Mouse (Mus musculus) midbrain, embryonic 11.5 days (tissue): Measurements from ENCODE around the gene Wdr20. TPM values are rescaled to one million over a fixed set of nuclear protein-coding genes. Genes with fewer than 3 reads are reported as not detected.
"Not testable (repeated sequence)": the region's sequence is repeated elsewhere in the genome, so short reads cannot be mapped to it uniquely, and the experiment has no call there.

Experiments used
- ATAC-seq: fragments of 200-750 bp; cut with Nextera tagmentation; 2 replicates; pipeline ENCODE4 v1.8.0; 2017; ENCODE audit warnings: moderate TSS enrichment, moderate library complexity; ENCODE audit not compliant: low FRiP score
- DNase-seq: peaks from one replicate; pipeline ENCODE4 v3.0.0; 2015; ENCODE audit warnings: low spot score; ENCODE audit errors: missing footprints
- H3K27ac ChIP-seq: fragments of 300-500 bp; sonication (generic); 2 replicates; pipeline ENCODE4 v1.5.1; 2014; ENCODE audit warnings: low read depth, low read length
- H3K27me3 ChIP-seq: fragments of 300-500 bp; sonication (generic); 2 replicates; pipeline ENCODE4 v1.6.1; 2014; ENCODE audit warnings: mild to moderate bottlenecking, low read length, moderate library complexity, mixed read lengths; ENCODE audit not compliant: control insufficient read depth, insufficient read depth
- H3K36me3 ChIP-seq: fragments of 300-500 bp; sonication (generic); 2 replicates; pipeline ENCODE4 v1.6.1; 2014; ENCODE audit warnings: mild to moderate bottlenecking, low read length, moderate library complexity, mixed read lengths; ENCODE audit not compliant: control insufficient read depth, insufficient read depth
- H3K4me1 ChIP-seq: fragments of 300-500 bp; sonication (generic); 2 replicates; pipeline ENCODE4 v1.6.1; 2014; ENCODE audit warnings: low read length; ENCODE audit not compliant: control insufficient read depth, insufficient read depth
- H3K4me2 ChIP-seq: fragments of 300-500 bp; sonication (generic); 2 replicates; pipeline ENCODE4 v1.6.1; 2014; ENCODE audit warnings: mild to moderate bottlenecking, moderate library complexity
- H3K4me3 ChIP-seq: fragments of 300-500 bp; sonication (generic); 2 replicates; pipeline ENCODE4 v1.5.1; 2014; ENCODE audit warnings: low read depth, low read length
- H3K9ac ChIP-seq: fragments of 300-500 bp; sonication (generic); 2 replicates; pipeline ENCODE4 v1.6.1; 2014; ENCODE audit warnings: low read length
- H3K9me3 ChIP-seq: fragments of 300-500 bp; sonication (generic); 2 replicates; pipeline ENCODE4 v1.6.1; 2016; ENCODE audit warnings: low read length; ENCODE audit not compliant: control insufficient read depth
- WGBS: fragments of 180-500 bp; shearing (Covaris S2); extraction: QIAGEN DNeasy Blood & Tissue Kit; methylation state at CpG from one replicate; pipeline ENCODE4 v1.1.7; 2014; 5-methylcytosine and 5-hydroxymethylcytosine counted together
- polyA plus RNA-seq: library from polyadenylated mRNA; unstranded; fragments of >200 nt; fragmentation: Nextera tagmentation; extraction: Ambion mirVana; gene quantifications from 2 replicates; pipeline ENCODE4 v1.2.1, GENCODE M21; 2014

Wdr20 gene
- polyA plus RNA-seq, 1 experiment from 2014 or later = 22.9 TPM

GRCm38 (mm10) chr12:110698080-110698479 is 39.7 kb upstream of the Wdr20 start:
- ATAC-seq = no peak
- peak; percentile 14 for DNase-seq
- Histone ChIP-seq H3K27ac (no peak overlapping the region), H3K9me3 (no peaks in the 10 kb centered on the region), H3K27me3 (no peaks in the 10 kb centered on the region), H3K36me3 (0 out of 2 replicates have a peak, but pooled peaks cover 4% of the 10 kb centered on the region), H3K4me1 (peaks cover 9% of the 10 kb centered on the region), H3K4me2 (no peak overlapping the region), H3K9ac (no peak overlapping the region), H3K4me3 (no peak overlapping the region)
- 83% methylated on average over 1 of the region's 1 CpGs for WGBS

- Histone ChIP-seq H3K4me3 (no peak overlapping the region), H3K4me2 (no peak overlapping the region), H3K27me3 (no peaks in the 10 kb centered on the region), H3K36me3 (0 out of 2 replicates have a peak, but pooled peaks cover 4% of the 10 kb centered on the region), H3K9me3 (no peaks in the 10 kb centered on the region), H3K4me1 (peaks cover 9% of the 10 kb centered on the region), H3K9ac (peak overlapping the region; percentile 32), H3K27ac (no peak overlapping the region)
- DNase-seq (peak; percentile 82), ATAC-seq (no peak)
- 47% methylated on average over 15 of the region's 15 CpGs for WGBS
Observed at GRCm38 (mm10) chr12:110698523-110699170, 39.1 kb upstream of the Wdr20 start.

- Histone ChIP-seq H3K27me3 (no peaks in the 10 kb centered on the region), H3K4me3 (no peak overlapping the region), H3K9me3 (no peaks in the 10 kb centered on the region), H3K27ac (no peak overlapping the region), H3K36me3 (0 out of 2 replicates have a peak, but pooled peaks cover 4% of the 10 kb centered on the region), H3K4me2 (no peak overlapping the region), H3K4me1 (peaks cover 7% of the 10 kb centered on the region), H3K9ac (peak overlapping the region; percentile 32)
- peak; percentile 23 for DNase-seq
- ATAC-seq = no peak
- WGBS = 58% methylated on average over 2 of the region's 2 CpGs
Observed at GRCm38 (mm10) chr12:110699171-110699547, 38.6 kb upstream of the Wdr20 start.

- no peak overlapping the region for H3K4me3 ChIP-seq
- no peak for DNase-seq
- no peaks in the 10 kb centered on the region for H3K36me3 ChIP-seq
- H3K27me3 ChIP-seq = no peaks in the 10 kb centered on the region
- H3K9ac ChIP-seq = no peak overlapping the region
- no peak overlapping the region for H3K27ac ChIP-seq
- H3K4me1 ChIP-seq = peaks cover 2% of the 10 kb centered on the region; the same call in 1 of the 2 replicates
- no peaks in the 10 kb centered on the region for H3K9me3 ChIP-seq
- H3K4me2 ChIP-seq = no peak overlapping the region
- ATAC-seq = no peak
- WGBS = 55% methylated on average over 2 of the region's 2 CpGs
Observed at GRCm38 (mm10) chr12:110700730-110701129, 37.0 kb upstream of the Wdr20 start.

DNA sequence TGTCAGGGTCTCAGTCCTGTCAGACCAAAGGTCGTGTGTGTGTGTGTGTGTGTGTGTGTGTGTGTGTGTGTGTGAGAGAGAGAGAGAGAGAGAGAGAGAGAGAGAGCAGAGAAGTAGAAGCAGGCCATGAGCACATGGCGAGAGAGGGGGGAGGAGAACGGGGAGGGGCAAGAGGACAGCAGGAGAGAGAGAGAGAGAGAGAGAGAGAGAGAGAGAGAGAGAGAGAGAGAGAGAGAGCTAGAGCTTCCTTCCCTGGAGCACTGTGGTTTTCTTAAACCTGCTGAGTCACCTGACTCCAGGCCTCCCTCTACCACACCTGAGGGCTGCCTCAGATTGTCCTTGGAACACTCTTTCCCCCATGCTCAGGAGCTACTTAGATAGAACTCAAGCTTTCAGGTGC is 36.4 kb upstream of the Wdr20 start:
- ATAC-seq, H3K27me3 ChIP-seq, H3K9ac ChIP-seq, H3K27ac ChIP-seq, H3K4me3 ChIP-seq, H3K4me2 ChIP-seq, H3K9me3 ChIP-seq, H3K4me1 ChIP-seq, H3K36me3 ChIP-seq: not testable (repeated sequence)
- peak; percentile 65 for DNase-seq
- WGBS = 38% methylated on average over 3 of the region's 3 CpGs

- Histone ChIP-seq H3K36me3 (no peaks in the 10 kb centered on the region), H3K9me3 (no peaks in the 10 kb centered on the region), H3K9ac (no peak within 1 kb of the TSS), H3K4me1 (no peaks in the 10 kb centered on the region), H3K4me3 (no peak within 1 kb of the TSS), H3K27ac (no peak within 1 kb of the TSS), H3K4me2 (no peak within 1 kb of the TSS), H3K27me3 (no peaks in the 10 kb centered on the region)
- DNase-seq = peak; percentile 79
- ATAC-seq = no peak
- WGBS = 65% methylated on average over 4 of the region's 4 CpGs
Observed at GRCm38 (mm10) chr12:110702556-110702955, 35.2 kb upstream of the Wdr20 start, which contains the start of gene Hsp90aa1. Gene Hsp90aa1 (minus strand): TSS chr12:110702728.

- Histone ChIP-seq H3K9me3 (no peaks in the 10 kb centered on the region), H3K27ac (no peak overlapping the region), H3K9ac (no peak overlapping the region), H3K4me2 (no peak overlapping the region), H3K27me3 (no peaks in the 10 kb centered on the region), H3K4me3 (no peak overlapping the region), H3K36me3 (no peaks in the 10 kb centered on the region), H3K4me1 (no peaks in the 10 kb centered on the region)
- ATAC-seq = peak; percentile 68
- peak; percentile 99 for DNase-seq
- WGBS = 33% methylated on average over 8 of the region's 8 CpGs
Observed at GRCm38 (mm10) chr12:110703008-110703471, 34.7 kb upstream of the Wdr20 start.

DNA sequence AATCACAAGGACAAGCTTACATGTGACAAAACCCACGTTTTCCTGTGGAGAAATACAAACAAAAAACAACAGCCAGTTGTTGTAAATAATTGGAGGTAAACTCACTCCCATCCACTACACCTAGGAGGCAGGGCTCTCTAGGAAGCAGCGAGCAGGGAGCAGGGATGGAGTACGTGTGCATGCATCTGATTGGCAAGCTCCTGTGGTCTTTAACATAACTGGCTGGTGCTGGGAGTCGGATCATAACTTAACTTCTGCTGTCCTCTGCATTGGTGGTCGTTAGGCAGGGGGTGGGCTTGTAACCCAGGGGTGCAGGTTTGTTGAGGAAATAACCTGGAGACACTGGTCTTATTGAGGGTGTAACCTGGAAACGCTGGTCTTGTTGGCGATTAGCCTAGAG is 34.1 kb upstream of the Wdr20 start:
- Histone ChIP-seq H3K9ac (no peak overlapping the region), H3K36me3 (no peaks in the 10 kb centered on the region), H3K4me2 (no peak overlapping the region), H3K4me3 (no peak overlapping the region), H3K27me3 (no peaks in the 10 kb centered on the region), H3K4me1 (no peaks in the 10 kb centered on the region), H3K9me3 (no peaks in the 10 kb centered on the region), H3K27ac (no peak overlapping the region)
- DNase-seq (peak; percentile 69), ATAC-seq (no peak)
- WGBS = 73% methylated on average over 7 of the region's 7 CpGs

GRCm38 (mm10) chr12:110705419-110705818 is 32.3 kb upstream of the Wdr20 start:
- H3K36me3 ChIP-seq, H3K4me1 ChIP-seq, H3K9ac ChIP-seq, H3K4me2 ChIP-seq, ATAC-seq, H3K4me3 ChIP-seq, H3K9me3 ChIP-seq, H3K27me3 ChIP-seq, H3K27ac ChIP-seq: not testable (repeated sequence)
- 87% methylated on average over 4 of the region's 4 CpGs for WGBS
- peak; percentile 51 for DNase-seq
